Mouse (Mus musculus): ENCODE data around the gene Cdr1. TPM values are rescaled to one million over a fixed set of nuclear protein-coding genes. Genes with fewer than 3 reads are reported as not detected.

Gene Cdr1
- total RNA-seq (2021), result not detected
- long read RNA-seq, experiment 1, result 0 reads
- long read RNA-seq, experiment 2, result 0 reads

GRCm38 (mm10) chrX:61185458-61185857 is at the start of gene Cdr1:
TSS of gene Cdr1 (minus strand) at chrX:61185558.
- DNase-seq, result no peak

GRCm38 (mm10) chrX:61185869-61186268 is 511 bp upstream of the Cdr1 start:
- no peak for DNase-seq

- DNase-seq, result peak; percentile 1 to 4
Observed at GRCm38 (mm10) chrX:61166519-61166918, 18.8 kb downstream of the Cdr1 start.

GRCm38 (mm10) chrX:61161249-61161648 is 24.1 kb downstream of the Cdr1 start:
- no peak for DNase-seq

- no peak for DNase-seq
Observed at GRCm38 (mm10) chrX:61154657-61155256, 30.6 kb downstream of the Cdr1 start.

- DNase-seq, result no peak
Observed at GRCm38 (mm10) chrX:61154246-61154645, 31.1 kb downstream of the Cdr1 start.

- DNase-seq, result no peak
Observed at GRCm38 (mm10) chrX:61146569-61146968, 38.8 kb downstream of the Cdr1 start.

- no peak for DNase-seq
Observed at GRCm38 (mm10) chrX:61145416-61145815, 39.9 kb downstream of the Cdr1 start.

- no peak for DNase-seq
Observed at GRCm38 (mm10) chrX:61134592-61134991, 50.8 kb downstream of the Cdr1 start.

Small RNA genes lying within 50 kb of the gene (microRNA-seq; reads per million reads assigned to microRNA genes)
- not detected for gene Gm24396
